Mouse (Mus musculus): ENCODE data around the gene Hhat. TPM values are rescaled to one million over a fixed set of nuclear protein-coding genes. Genes with fewer than 3 reads are reported as not detected.

Gene Hhat
- total RNA-seq, 2 experiments from 2014 or later: 0.80 to 8.0 TPM

GRCm38 (mm10) chr1:192595426-192595825 lies 175.6 kb downstream of the Hhat start:
- ATAC-seq (replicated peaks; ENCODE audit: low FRiP score, low TSS enrichment, poor library complexity, severe bottlenecking): no peak

GRCm38 (mm10) chr1:192593492-192593891 lies 177.5 kb downstream of the Hhat start:
- no peak for ATAC-seq (replicated peaks; ENCODE audit: low FRiP score, low TSS enrichment, poor library complexity, severe bottlenecking)

GRCm38 (mm10) chr1:192587451-192587850 lies 183.6 kb downstream of the Hhat start:
- ATAC-seq (replicated peaks; ENCODE audit: low FRiP score, low TSS enrichment, poor library complexity, severe bottlenecking): no peak

- ATAC-seq (replicated peaks; ENCODE audit: low FRiP score, low TSS enrichment, poor library complexity, severe bottlenecking): no peak
Measured at GRCm38 (mm10) chr1:192585289-192585688, 185.7 kb downstream of the Hhat start.

DNA sequence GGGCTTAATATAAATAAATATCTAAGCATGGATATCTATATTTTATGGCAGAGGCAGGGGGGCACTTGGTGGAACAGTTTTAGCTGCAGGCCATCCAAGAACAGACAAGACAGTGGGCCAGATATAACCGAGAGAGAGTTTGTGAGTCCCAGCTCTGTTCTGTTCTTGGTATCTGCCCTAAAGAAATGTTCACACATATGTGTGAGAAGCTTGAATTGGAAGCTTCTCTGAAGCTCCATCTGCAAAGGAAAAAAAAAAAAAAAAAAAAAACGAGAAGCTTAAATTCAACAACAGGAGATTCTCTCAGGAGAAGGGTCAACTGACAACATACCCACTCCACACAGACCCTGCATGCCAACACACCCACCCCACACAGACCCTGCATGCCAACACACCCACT lies 188.1 kb downstream of the Hhat start:
- no peak for ATAC-seq (replicated peaks; ENCODE audit: low FRiP score, low TSS enrichment, poor library complexity, severe bottlenecking)

GRCm38 (mm10) chr1:192564691-192565090 lies 206.3 kb downstream of the Hhat start:
- no peak for ATAC-seq (replicated peaks; ENCODE audit: low FRiP score, low TSS enrichment, poor library complexity, severe bottlenecking)

DNA sequence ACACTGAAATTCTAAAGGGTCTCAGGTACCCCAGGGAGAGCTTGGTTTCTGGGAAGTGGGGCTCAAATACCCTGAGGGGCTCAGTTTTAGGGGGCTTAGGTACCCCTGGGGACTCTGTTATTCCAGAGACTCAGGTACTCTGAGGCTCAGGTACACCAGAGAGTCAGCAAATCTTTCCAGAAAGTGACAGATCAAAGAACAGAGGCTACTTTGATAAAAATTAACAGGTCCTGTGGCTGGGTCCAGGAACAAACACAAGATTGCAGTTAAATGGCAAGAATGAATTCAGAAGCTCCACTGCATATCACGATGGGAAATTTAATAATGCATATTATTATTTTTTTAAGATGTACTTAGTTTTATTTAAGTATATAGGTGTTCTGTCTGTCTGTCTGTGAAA lies 211.7 kb downstream of the Hhat start:
- no peak for ATAC-seq (replicated peaks; ENCODE audit: low FRiP score, low TSS enrichment, poor library complexity, severe bottlenecking)

DNA sequence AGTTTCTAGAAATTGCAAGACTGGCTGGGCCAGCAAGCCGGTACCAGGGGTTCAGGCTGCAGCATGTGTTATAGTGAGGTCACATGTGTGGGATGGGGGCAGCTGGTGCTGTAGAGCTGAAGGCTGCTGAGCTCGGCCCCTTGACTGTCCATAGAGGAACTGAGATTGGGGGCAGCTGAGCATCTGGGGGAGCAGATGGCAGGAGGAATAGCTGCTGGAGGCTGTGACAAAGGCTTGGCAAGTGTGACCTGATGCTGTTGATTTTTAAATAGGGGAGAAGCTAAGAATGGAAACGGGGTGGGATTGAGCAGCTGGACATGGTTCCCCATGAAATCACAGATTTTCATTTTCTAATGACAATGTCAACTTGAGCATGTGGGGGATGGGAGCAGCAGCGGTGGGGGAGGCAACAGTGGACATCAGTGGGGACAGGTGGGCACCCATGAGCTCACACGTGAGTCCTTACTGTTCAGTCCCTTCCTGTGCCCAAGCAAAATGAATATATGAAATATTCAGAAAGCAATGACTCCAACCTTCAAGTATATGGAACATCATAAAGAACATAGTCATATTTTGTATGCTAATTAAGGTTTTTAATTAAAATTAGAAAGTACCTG lies 212.9 kb downstream of the Hhat start:
- no peak for ATAC-seq (replicated peaks; ENCODE audit: low FRiP score, low TSS enrichment, poor library complexity, severe bottlenecking)

GRCm38 (mm10) chr1:192555516-192555915 lies 215.5 kb downstream of the Hhat start:
- no peak for ATAC-seq (replicated peaks; ENCODE audit: low FRiP score, low TSS enrichment, poor library complexity, severe bottlenecking)

DNA sequence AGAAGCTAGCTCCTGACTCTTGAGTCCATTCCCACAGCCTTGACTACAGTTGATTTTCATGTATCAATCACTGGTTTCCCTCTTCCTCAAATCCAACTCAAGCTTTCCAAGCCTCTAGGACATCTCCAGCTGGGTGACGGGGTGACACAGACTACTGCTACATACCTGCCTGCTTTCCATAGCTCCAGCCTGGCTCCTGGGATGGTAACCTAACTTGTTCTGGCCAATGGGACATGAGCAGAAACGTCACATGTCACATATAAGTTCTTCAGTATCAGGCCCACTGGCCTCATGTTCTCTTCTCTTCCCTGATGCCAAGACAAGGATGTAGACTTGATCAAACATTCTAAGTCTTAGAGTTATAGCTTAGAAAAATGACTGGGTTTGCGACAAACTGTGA lies 220.5 kb downstream of the Hhat start:
- no peak for ATAC-seq (replicated peaks; ENCODE audit: low FRiP score, low TSS enrichment, poor library complexity, severe bottlenecking)

DNA sequence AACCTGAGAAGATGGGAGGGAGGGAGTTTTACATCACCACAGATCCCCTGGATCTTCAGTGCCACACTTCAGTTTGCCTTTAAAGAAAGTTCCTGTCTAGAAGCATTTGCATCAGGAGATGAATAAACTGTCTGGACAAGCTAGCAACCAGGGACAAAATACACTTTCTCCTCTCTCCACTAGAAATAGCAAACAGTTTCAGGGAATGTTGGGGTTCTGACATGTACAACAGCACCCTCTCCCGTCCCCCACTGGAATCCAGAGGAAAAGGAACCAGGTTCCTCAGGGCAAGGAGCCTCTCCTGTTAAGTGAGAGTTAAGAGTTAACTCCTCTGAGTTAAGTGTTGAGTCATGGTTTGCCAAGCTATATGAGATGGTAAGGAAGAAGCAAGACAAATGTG lies 224.2 kb downstream of the Hhat start:
- ATAC-seq (replicated peaks; ENCODE audit: low FRiP score, low TSS enrichment, poor library complexity, severe bottlenecking): no peak

- ATAC-seq (replicated peaks; ENCODE audit: low FRiP score, low TSS enrichment, poor library complexity, severe bottlenecking): no peak
Measured at GRCm38 (mm10) chr1:192544901-192545300, 226.1 kb downstream of the Hhat start.

DNA sequence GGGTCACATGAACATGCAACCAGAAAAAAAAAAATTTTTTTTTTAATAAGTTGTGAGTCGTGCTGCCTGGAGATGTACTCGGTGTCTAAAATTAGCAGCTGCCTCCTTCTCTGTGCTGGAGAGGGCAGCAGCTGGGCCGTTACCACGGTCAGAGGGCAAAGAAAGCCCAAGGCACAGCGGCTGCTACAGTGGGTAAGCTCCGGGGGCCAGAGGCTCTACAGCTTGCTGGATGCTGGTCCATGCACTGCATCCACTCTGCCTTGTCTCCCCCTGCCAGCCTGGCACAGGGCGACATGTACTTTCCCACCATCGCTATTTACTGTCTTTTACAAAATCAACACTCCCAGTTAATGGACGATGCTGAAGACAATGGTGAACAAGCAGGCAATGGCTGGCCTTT lies 226.9 kb downstream of the Hhat start:
- ATAC-seq (replicated peaks; ENCODE audit: low FRiP score, low TSS enrichment, poor library complexity, severe bottlenecking): no peak

GRCm38 (mm10) chr1:192543686-192544085 lies 227.3 kb downstream of the Hhat start:
- no peak for ATAC-seq (replicated peaks; ENCODE audit: low FRiP score, low TSS enrichment, poor library complexity, severe bottlenecking)

DNA sequence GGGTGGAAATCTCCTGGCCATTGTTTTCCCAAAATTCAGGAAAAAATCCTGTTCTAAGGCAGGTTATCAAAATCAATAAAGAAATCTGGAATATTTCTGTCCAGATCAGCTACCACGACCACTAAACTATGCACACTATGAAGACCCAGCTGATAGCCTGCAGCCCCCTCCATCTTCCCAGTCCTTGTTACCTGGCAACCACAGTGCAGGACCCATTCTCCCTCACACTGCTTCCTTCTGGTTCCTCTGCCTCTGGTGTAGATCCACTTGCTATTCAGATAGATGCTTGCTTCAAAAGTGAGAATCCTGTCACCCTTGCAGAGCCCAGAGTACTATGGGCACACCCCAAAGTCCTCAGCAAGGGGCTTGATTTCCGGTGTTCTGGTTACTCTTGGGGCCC lies 228.9 kb downstream of the Hhat start:
- no peak for ATAC-seq (replicated peaks; ENCODE audit: low FRiP score, low TSS enrichment, poor library complexity, severe bottlenecking)

- ATAC-seq (replicated peaks; ENCODE audit: low FRiP score, low TSS enrichment, poor library complexity, severe bottlenecking): no peak
Measured at GRCm38 (mm10) chr1:192537169-192537568, 233.9 kb downstream of the Hhat start.

GRCm38 (mm10) chr1:192536440-192536839 lies 234.6 kb downstream of the Hhat start:
- ATAC-seq (replicated peaks; ENCODE audit: low FRiP score, low TSS enrichment, poor library complexity, severe bottlenecking): no peak

DNA sequence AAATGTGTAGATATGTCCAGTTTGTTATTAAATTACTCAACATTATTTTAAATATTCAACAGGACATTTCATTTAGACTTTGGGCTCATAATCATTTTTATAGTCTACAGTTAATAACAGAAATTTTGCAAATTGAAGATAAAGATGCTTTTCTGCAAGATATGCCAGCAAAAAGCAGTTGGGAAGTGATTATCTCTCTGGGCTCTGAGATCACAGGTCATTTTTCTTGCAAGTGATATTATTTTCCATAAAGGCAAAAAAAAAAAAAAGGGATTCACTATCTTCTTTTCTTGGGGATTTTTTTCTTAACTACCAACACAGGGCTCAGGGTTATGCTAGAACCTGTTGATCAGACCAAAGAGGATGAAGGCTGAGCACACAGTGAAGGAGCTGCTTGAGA lies 238.0 kb downstream of the Hhat start:
- ATAC-seq (replicated peaks; ENCODE audit: low FRiP score, low TSS enrichment, poor library complexity, severe bottlenecking): no peak

DNA sequence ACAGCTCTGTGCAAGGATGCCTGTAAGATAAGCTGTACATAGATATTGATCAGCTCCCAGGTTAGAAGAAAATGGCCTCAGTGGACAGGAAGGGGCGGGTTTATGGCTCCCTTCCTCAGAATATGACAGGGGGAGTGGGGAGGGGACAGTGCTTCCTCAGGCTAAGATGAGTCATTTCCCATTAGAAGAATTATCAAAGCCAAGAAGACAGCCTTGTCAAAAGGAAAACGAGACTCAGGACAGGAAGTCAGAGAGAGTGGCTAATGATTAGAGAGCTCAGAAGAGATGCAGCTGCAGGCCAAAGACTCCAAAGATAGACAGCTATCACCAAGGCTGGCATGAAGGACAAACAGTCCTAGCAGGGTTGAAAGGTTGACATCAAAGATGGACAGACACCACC lies 238.8 kb downstream of the Hhat start:
- peak; percentile 52 for ATAC-seq (replicated peaks; ENCODE audit: low FRiP score, low TSS enrichment, poor library complexity, severe bottlenecking)

DNA sequence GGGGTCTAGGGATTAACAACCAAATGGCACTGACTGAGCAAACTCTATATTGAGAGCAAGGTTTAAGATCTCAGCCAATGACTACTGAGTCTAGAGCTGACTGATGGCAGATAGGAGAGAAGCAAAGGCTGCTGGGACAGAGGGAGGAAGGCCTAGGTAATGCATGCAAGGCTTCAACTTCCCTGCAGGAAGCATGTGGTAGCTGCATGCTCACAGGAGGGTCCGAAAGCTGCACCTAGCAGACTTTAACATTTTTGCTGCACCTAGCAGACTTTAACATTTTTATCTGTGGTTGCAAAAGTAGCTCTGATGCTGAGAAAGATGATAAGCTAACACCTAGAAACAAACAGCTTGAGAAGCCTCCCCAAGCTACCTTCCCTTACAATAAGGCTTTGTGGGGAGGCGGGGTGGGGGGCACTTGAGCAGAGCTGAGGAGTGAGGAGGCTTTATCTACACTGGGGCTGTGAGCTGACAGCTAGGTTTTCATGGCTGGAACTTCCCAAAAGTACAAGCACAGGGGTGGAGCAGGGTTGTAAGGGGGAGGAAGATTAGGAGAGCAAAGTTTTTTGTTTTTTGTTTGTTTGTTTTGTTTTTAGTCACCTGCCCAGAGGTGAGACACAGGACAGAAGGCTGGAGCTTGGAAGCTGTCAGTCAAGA lies 239.4 kb downstream of the Hhat start:
- peak; percentile 48 for ATAC-seq (replicated peaks; ENCODE audit: low FRiP score, low TSS enrichment, poor library complexity, severe bottlenecking)

DNA sequence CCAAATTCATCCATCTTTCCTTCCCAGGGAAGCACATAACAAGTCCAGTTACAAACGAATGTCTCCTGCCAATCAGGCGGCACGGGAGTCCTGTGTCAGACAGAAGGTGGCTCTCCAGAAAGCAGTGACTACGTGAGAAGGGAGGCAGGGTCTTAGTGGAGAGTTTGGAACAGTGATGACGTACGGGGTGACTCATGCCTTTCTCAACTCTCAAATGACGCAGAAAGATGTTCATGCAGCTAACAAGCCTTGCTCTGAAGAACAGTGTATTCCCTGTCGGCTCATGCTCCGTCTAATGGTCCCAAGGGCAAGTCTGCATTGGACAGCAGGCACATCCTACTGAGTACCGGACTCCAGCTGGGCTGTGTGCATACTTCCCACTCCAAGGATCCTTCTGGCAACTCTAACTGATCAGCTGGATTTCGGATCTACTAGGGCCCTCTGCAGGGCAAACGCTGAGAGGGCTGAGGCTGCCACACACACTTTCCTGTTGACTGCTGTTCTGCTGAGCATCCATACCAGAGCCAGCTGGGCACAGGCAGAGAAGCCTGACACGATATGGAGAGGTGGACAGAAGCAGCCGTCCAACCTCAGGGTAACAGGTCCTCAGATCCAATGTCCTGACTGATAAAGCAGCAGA lies 245.2 kb downstream of the Hhat start:
- ATAC-seq (replicated peaks; ENCODE audit: low FRiP score, low TSS enrichment, poor library complexity, severe bottlenecking): no peak
